Mouse (Mus musculus) retina, postnatal 7 days (tissue): ENCODE measurements around the gene Cactin.

ENCODE experiments used
- DNase-seq: peaks from one replicate; pipeline ENCODE4 v3.0.0-alpha.2; 2012; ENCODE audit warnings: low read depth, low spot score

The Cactin gene

DNA sequence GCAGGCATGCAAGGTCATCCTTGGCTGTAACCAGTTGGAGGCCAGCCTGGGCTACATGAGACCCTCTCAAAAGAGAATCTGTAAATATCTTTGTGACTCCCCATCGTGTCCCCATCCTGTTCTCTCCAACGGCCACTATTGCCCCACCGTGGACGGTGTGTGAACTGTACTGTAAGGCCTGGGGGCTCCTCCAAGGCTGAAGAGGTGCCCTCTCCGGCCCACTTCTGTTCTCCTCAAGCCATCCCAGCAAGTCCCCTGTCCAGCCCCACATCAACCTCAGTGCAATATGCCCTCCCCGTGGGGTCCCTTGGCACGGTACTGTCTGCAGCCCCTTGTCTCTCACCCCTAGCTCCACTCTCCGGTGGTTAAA, 1.6 kb upstream of the Cactin start:
- no peak for DNase-seq

DNA sequence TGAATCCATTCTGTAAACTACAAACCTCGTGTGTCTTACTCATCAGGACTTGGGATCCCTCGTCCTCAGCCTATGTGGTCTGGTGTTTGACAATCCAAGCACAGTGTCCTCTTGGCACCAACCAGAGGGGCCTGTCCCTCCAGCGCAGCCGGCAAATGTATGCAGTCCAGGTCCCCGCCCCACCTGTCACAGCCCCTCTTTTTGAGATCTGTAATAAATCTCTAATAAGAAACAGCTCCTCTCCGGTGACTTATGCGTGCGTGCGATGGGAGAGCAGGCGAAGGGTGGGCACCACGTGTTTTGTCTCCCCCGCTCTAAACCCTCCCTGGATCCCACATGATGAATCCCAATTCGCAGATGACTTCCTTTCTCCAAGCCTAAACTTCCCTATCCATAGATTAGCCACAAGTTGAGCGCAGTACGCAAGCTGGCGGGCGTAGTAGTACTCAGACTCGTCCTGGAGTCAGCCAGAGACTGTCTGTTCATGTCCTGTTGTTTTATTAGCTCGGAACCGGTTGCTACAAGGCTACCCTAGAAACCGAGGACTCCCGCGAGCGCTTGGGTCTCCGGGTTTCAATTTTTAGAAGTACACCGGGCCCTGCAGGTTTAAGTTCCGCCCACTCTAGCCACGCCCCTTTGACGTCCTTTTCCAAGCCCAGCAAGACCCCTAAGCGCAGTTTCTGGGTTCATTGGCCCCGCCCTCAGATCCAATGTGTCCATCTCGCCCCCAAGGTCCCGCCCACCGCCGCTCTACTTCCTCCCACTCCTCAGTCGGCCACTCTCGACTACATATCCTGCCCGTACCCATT, 958 bp upstream of the Cactin start:
- no peak for DNase-seq

DNA sequence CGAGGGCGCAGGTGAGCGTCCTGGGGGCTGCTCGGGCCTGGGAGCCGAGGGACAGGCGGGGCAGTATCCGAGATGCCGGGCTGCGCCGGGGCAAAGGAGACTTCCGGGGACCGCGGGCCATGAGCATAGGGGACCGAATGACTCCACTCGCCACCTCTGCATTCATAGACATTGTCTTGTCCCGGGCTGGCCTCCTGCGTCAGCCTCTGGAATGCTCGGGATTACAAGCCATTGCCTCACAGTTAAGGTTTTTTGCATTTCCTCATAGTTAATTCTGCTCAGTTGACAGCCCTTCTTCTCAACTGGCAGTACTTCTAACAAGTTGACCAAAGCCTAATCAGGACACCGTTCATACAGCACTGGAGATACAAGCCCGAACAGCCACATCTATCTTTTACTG, 533 bp downstream of the Cactin start:
- no peak for DNase-seq

- no peak for DNase-seq
Observed at GRCm38 (mm10) chr10:81322444-81322843, 1.5 kb downstream of the Cactin start.

- no peak for DNase-seq
Observed at GRCm38 (mm10) chr10:81323141-81323775, 2.4 kb downstream of the Cactin start.

GRCm38 (mm10) chr10:81323791-81324530, 3.1 kb downstream of the Cactin start:
- no peak for DNase-seq

GRCm38 (mm10) chr10:81325176-81325575, 4.3 kb downstream of the Cactin start:
- DNase-seq = no peak

DNA sequence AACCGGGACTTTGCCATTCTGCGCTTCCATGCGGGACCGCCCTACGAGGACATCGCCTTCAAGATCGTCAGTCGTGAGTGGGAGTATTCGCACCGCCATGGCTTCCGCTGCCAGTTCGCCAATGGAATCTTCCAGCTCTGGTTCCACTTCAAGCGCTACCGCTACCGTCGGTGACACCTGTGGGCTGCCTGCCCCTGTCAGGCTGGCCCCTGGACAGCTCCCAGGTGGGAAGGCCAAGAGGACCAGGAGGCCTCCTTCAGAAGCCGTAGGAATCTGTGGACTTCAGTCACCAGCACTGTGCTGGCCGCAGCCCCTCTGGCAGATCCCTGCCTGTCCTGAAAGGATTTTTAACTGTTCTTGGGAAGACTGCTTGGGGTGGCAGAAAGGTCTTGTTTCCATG, 4.9 kb downstream of the Cactin start:
- no peak for DNase-seq

DNA sequence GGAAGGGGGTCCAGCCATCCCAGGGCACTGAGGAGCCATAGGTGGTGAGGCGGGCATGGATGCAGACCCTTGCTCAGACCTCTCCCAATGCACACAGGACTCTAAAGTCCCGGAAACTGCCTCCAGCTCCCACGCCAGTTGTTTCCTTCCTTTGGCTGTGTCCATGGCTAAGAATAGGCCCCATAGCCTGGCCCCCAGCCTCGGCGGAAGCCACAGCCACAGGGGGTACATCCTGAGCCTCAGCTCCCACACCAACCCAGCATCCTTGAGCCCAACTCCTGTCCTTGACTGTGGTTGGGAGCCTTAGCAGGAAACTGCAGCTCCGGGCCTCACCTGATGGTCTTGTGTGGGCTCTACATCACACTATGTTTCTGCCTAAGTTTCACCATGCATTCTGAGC, 6.0 kb downstream of the Cactin start:
- DNase-seq = no peak

- DNase-seq = no peak
Observed at GRCm38 (mm10) chr10:81327959-81328358, 7.1 kb downstream of the Cactin start.

DNA sequence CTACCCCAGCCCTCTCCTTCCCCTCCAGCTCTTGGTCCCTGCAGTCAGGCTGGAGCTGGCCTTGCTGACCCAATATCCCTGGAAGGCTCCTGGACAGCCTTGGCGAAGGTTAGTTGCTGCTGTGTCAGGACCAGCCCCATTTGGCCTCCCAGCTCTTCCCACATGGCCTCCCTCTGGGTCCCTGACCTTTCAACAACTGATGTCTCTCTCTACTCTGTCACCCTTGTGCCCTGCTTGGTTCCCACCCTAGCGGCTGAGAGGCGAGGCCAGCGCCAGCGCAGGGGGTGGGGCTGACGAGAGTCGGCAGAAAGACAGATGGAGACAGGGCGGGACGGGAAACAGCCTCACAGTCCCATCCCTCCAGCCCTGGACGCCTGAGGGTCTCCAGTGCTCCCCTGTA, 7.5 kb downstream of the Cactin start, which contains the start of gene Tbxa2r:
Gene Tbxa2r, plus strand, starts transcription at position 346 of the 400 bp plus-strand sequence.
- DNase-seq = no peak

DNA sequence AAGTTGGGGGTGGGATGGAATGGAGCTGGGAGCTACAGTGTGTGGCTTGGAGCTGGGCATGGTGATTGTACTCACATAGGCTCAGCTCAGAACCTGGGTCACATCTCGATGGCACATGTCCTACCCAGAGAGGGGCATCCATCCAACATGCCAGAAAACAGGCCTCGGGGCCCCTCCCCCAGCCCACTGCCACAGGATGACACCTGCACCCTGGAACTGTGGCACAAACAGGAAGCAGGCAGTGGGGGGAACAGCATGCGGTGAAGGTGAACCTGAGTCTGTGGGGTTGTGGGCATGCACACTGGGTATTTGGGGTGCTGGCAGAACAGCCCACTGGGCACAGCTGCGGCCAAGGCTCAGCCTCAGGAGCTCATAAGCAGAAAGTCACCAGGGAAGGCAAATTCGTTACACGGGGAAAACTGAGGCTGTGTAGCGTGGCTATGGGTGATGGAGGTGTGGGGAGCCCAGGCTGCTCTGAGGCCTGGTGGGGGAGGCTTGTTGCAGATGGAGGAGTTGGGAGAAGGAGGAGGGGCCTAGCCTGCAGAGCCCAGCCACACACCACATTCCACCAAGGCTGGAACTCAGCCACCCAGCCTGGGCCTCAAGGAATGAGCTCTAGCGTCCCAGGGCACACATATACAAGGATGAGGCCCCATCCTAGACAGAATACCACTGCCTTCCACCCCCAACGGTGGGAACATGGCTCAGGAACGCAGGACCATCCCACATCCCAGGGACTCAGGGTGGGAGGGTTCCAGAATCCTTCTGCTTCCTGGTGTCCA, 8.5 kb downstream of the Cactin start:
- DNase-seq = no peak

GRCm38 (mm10) chr10:81330007-81330406, 9.1 kb downstream of the Cactin start:
- no peak for DNase-seq

- no peak for DNase-seq
Observed at GRCm38 (mm10) chr10:81332277-81332676, 11.4 kb downstream of the Cactin start.

DNA sequence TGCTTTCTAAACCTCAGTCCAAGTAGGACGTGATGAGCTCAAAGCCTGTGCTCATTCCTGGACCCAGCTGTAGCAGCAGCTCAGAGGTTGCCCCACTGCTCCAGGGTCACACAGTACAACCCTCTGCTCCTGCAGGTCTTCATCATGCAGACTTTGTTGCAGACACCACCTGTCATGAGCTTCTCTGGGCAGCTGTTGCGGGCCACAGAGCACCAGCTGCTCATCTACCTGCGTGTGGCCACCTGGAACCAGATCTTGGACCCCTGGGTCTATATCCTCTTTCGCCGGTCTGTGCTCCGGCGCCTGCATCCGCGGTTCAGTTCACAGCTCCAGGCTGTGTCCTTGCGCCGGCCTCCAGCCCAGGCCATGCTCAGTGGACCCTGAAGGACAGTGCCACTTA, 13.4 kb downstream of the Cactin start:
- no peak for DNase-seq

- DNase-seq = no peak
Observed at GRCm38 (mm10) chr10:81335393-81336340, 14.8 kb downstream of the Cactin start.

GRCm38 (mm10) chr10:81336558-81336957, 15.7 kb downstream of the Cactin start:
- DNase-seq = no peak

GRCm38 (mm10) chr10:81340551-81341332, 19.8 kb downstream of the Cactin start:
- DNase-seq = no peak

DNA sequence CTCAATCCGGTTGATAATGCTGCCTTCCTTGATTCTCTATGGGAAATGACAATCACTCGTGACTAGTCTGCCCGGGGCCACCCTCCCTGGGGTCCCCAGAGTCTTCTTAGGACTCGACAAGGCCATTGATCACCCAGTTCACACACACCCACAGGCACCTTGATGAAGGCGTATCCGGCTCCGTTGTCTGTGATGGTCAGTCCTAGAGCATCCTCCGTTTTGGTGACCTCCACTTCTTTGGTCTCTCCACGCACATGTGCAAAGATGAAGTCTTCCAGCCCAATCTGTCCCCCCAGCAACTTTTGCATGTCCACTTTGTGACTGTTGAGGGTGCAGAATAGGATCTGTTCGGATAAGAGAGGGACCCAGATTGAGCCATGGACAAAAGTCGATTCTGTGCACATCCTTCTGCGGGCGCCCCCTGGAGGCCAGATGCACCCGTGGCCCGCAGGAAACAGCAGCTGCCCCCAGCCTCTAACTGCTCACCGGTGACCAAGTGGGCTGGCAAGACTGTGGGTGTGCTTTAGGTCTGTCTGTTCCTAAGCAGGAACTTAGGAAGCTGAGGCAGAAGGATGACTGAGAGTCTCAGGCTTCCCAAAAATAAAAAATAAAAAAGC, 20.5 kb downstream of the Cactin start:
- peak; percentile 54 for DNase-seq
